Comparison of ENCODE assay signal across 7 mouse cellular contexts in genomic region chr5:134014257-134015163, GRCm38 (mm10).
DNase-seq lines count a peak whose midpoint lies in the region; ATAC-seq lines count a peak whose summit lies in the region.

No protein-coding gene starts in this region.

- no peaks in the 10 kb centered on the region for H3K27me3 ChIP-seq in limb, embryonic 11.5 days (ENCODE audit: control insufficient read depth, insufficient read depth, low read length)
- H3K27me3 ChIP-seq in midbrain, embryonic 16.5 days (ENCODE audit: control insufficient read depth, insufficient read depth, low read depth, low read length) = no peaks in the 10 kb centered on the region; the same call in 1 of the 2 replicates

- peak overlapping the region; percentile 76 for H3K27ac ChIP-seq in limb, embryonic 11.5 days (replicated peaks; ENCODE audit: low read depth, low read length)
- H3K27ac ChIP-seq in midbrain, embryonic 16.5 days (ENCODE audit: low read length) = 0 out of 2 replicates have a peak overlapping the region, but pooled peaks have one; percentile 33

- 14% methylated on average over 13 of the region's 13 CpGs for WGBS in limb, embryonic 11.5 days
- 26% methylated on average over 13 of the region's 13 CpGs for WGBS in midbrain, embryonic 16.5 days

- H3K9ac ChIP-seq in limb, embryonic 11.5 days (ENCODE audit: low read length) = no peak overlapping the region
- no peak overlapping the region for H3K9ac ChIP-seq in midbrain, embryonic 16.5 days (ENCODE audit: low read depth, low read length)

- DNase-seq in adrenal gland, adult 8-10 months = peak; percentile 42
- peak; percentile 89 for DNase-seq in embryo, embryonic 11 days
- DNase-seq in gastrocnemius, postnatal 4 days (ENCODE audit: low spot score in 2 of 2) = peak; percentile 53 to 88
- peak; percentile 89 for DNase-seq in hindlimb bud, embryonic 11.5 days (ENCODE audit: extremely low spot score, low read depth, low spot score)
- DNase-seq in limb, embryonic 11.5 days (ENCODE audit: low spot score) = peak; percentile 90
- peak; percentile 25 to 66 for DNase-seq in urinary bladder, postnatal 36 days (ENCODE audit: low spot score in 2 of 2)

- no peaks in the 10 kb centered on the region for H3K36me3 ChIP-seq in limb, embryonic 11.5 days (ENCODE audit: control insufficient read depth, insufficient read depth, low read length)
- no peaks in the 10 kb centered on the region for H3K36me3 ChIP-seq in midbrain, embryonic 16.5 days (ENCODE audit: control insufficient read depth, insufficient read depth, low read length)

- peaks cover 13% of the 10 kb centered on the region; the same call in 1 of the 2 replicates for H3K4me1 ChIP-seq in limb, embryonic 11.5 days (ENCODE audit: control insufficient read depth, insufficient read depth, low read length)
- peaks cover 6% of the 10 kb centered on the region for H3K4me1 ChIP-seq in midbrain, embryonic 16.5 days (ENCODE audit: control insufficient read depth, insufficient read depth, low read length)

- H3K4me3 ChIP-seq in limb, embryonic 11.5 days (ENCODE audit: low read depth, low read length) = no peak overlapping the region
- H3K4me3 ChIP-seq in midbrain, embryonic 16.5 days (ENCODE audit: low read depth, low read length) = no peak overlapping the region

- H3K9me3 ChIP-seq in limb, embryonic 11.5 days (ENCODE audit: control insufficient read depth, low read length) = no peaks in the 10 kb centered on the region; the same call in 1 of the 2 replicates
- no peaks in the 10 kb centered on the region for H3K9me3 ChIP-seq in midbrain, embryonic 16.5 days (replicated peaks; ENCODE audit: control insufficient read depth, low read length, poor library complexity, severe bottlenecking)

- ATAC-seq in limb, embryonic 11.5 days (ENCODE audit: insufficient number of reproducible peaks, low FRiP score, low TSS enrichment, low read depth) = peak; percentile 83
- ATAC-seq in midbrain, embryonic 16.5 days = peak; percentile 83

- H3K4me2 ChIP-seq in limb, embryonic 11.5 days (ENCODE audit: low read depth, severe bottlenecking) = no peak overlapping the region
- H3K4me2 ChIP-seq in midbrain, embryonic 16.5 days (ENCODE audit: low read length) = no peak overlapping the region
